26 mouse cellular contexts compared by ENCODE assay signal in the genomic region with DNA sequence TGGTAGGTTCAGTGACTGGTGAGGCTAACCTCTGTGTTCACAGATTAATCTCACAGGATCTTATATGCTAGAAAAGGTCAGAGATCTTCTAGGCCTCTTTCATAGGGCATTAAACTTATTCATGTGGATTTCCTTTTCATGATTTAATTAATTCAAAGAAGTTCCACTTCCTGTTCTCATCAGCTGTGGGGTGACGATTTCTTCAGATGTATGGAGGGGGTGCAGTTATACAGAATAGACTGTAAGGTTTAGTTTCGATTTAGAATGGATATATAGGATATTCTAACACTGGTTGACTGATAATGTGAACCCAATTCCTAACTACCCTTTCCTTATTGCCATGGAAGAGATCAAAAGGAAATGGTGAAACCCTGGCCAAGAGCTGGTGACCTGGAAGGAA. TPM values are rescaled to one million over a fixed set of nuclear protein-coding genes. Genes with fewer than 3 reads are reported as not detected.
"Had no signal": no experiment of that assay in that cellular context is flagged by ENCODE, and none has a peak within 500 bp of the region (broad histone marks: within the 10 kb centered on the region; RNA-seq: fewer than 3 reads in every experiment).

No protein-coding gene starts in this region.

- H3K27ac ChIP-seq: left cerebral cortex, adult 2 months; liver, embryonic 13.5 days; midbrain, embryonic 10.5 days; midbrain, embryonic 13.5 days; neural tube, embryonic 13.5 days had no signal

- H3K9me3 ChIP-seq: liver, embryonic 13.5 days; midbrain, embryonic 10.5 days; midbrain, embryonic 13.5 days; neural tube, embryonic 13.5 days had no signal

- H3K4me3 ChIP-seq: left cerebral cortex, adult 2 months; liver, embryonic 13.5 days; megakaryocyte, embryonic 14.5 days; midbrain, embryonic 10.5 days; midbrain, embryonic 13.5 days; myocyte; neural tube, embryonic 13.5 days had no signal

- H3K36me3 ChIP-seq: liver, embryonic 13.5 days; midbrain, embryonic 10.5 days; midbrain, embryonic 13.5 days; neural tube, embryonic 13.5 days had no signal

- H3K27me3 ChIP-seq: liver, embryonic 13.5 days; megakaryocyte, embryonic 14.5 days; midbrain, embryonic 13.5 days; neural tube, embryonic 13.5 days had no signal

- DNase-seq: kidney, adult 9 months; kidney, postnatal 14 days; kidney, postnatal 4 days; layer of hippocampus, postnatal 36 days; liver, embryonic 13.5 days; lung, adult 2 months; lung, postnatal 14 days; lung, postnatal 4 days; retina, postnatal 1 day; right cerebral cortex, postnatal 25 days; spleen, adult 18-20 months; thymus, adult 18-20 months; thymus, postnatal 36 days had no signal

- ATAC-seq: midbrain, embryonic 13.5 days; midbrain, embryonic 16.5 days had no signal

- H3K4me1 ChIP-seq: liver, embryonic 13.5 days; midbrain, embryonic 10.5 days; midbrain, embryonic 13.5 days; neural tube, embryonic 13.5 days had no signal

RNA-seq across cellular contexts. Expression of a gene that starts 8.6 kb away (rescaled TPM):
- total RNA-seq: layer of hippocampus, adult 18-20 months; layer of hippocampus, postnatal 10 days; layer of hippocampus, postnatal 36 days; left cerebral cortex, postnatal 36 days had no signal
- polyA plus RNA-seq: kidney, embryonic 16.5 days; limb, embryonic 11.5 days; liver, embryonic 13.5 days; midbrain, embryonic 10.5 days; midbrain, embryonic 13.5 days; midbrain, embryonic 16.5 days; myocyte; neural tube, embryonic 13.5 days had no signal

RNA-seq across cellular contexts. Expression of a gene that starts 20.3 kb away (rescaled TPM):
- polyA plus RNA-seq: myocyte had no signal

RNA-seq across cellular contexts. Expression of a gene that starts 54.3 kb away (rescaled TPM):
- total RNA-seq: layer of hippocampus, postnatal 36 days; left cerebral cortex, adult 2 months; left cerebral cortex, postnatal 10 days; left cerebral cortex, postnatal 36 days had no signal
- polyA plus RNA-seq: limb, embryonic 11.5 days; midbrain, embryonic 10.5 days; midbrain, embryonic 13.5 days; myocyte had no signal
